Mouse (Mus musculus): ENCODE results near the gene Klhl2. TPM values are rescaled to one million over a fixed set of nuclear protein-coding genes. Genes with fewer than 3 reads are reported as not detected.

Gene Klhl2
- total and polyA plus RNA-seq, 2 experiments from 2014 or later = 5.8 to 10.5 TPM

GRCm38 (mm10) chr8:64717868-64718267 is 131.9 kb downstream of the Klhl2 start:
- no peak for ATAC-seq (ENCODE audit: insufficient read depth, low read depth)
- Histone ChIP-seq H3K4me1 (ENCODE audit: control insufficient read depth, insufficient read depth) (no peaks in the 10 kb centered on the region), H3K4me2 (ENCODE audit: low read depth, low read length) (no peak overlapping the region), H3K9me3 (replicated peaks; ENCODE audit: control insufficient read depth, low read length) (no peaks in the 10 kb centered on the region), H3K36me3 (replicated peaks; ENCODE audit: control insufficient read depth, insufficient read depth, low read length) (peaks cover 38% of the 10 kb centered on the region), H3K27ac (ENCODE audit: low read depth) (no peak overlapping the region), H3K9ac (replicated peaks; ENCODE audit: low read depth, low read length) (no peak overlapping the region), H3K4me3 (ENCODE audit: low read depth, low read length) (no peak overlapping the region), H3K27me3 (ENCODE audit: control insufficient read depth, insufficient read depth, low read length) (no peaks in the 10 kb centered on the region)
- TF ChIP-seq EP300 (IDR thresholded peaks at IDR 0.05; ENCODE audit: low read depth) = no peak
- TF ChIP-seq CTCF (IDR thresholded peaks at IDR 0.05; ENCODE audit: low read depth) = no peak
- DNase-seq (ENCODE audit: low spot score) = no peak
- 82% methylated on average over 7 of the region's 7 CpGs for WGBS

GRCm38 (mm10) chr8:64712499-64712898 is 137.3 kb downstream of the Klhl2 start:
- 89% methylated on average over 7 of the region's 7 CpGs for WGBS
- H3K4me3 ChIP-seq (ENCODE audit: low read depth, low read length) = no peak overlapping the region
- H3K4me2 ChIP-seq (ENCODE audit: low read depth, low read length) = no peak overlapping the region
- ATAC-seq (ENCODE audit: insufficient read depth, low read depth) = no peak
- H3K27me3 ChIP-seq (ENCODE audit: control insufficient read depth, insufficient read depth, low read length) = no peaks in the 10 kb centered on the region
- no peak overlapping the region for H3K27ac ChIP-seq (ENCODE audit: low read depth)
- H3K36me3 ChIP-seq (replicated peaks; ENCODE audit: control insufficient read depth, insufficient read depth, low read length) = no peaks in the 10 kb centered on the region
- H3K9ac ChIP-seq (replicated peaks; ENCODE audit: low read depth, low read length) = no peak overlapping the region
- no peak for TF ChIP-seq CTCF (IDR thresholded peaks at IDR 0.05; ENCODE audit: low read depth)
- TF ChIP-seq EP300 (IDR thresholded peaks at IDR 0.05; ENCODE audit: low read depth) = no peak
- DNase-seq (ENCODE audit: low spot score) = no peak
- no peaks in the 10 kb centered on the region for H3K9me3 ChIP-seq (replicated peaks; ENCODE audit: control insufficient read depth, low read length)
- H3K4me1 ChIP-seq (ENCODE audit: control insufficient read depth, insufficient read depth) = no peaks in the 10 kb centered on the region; the same call in 1 of the 2 replicates

GRCm38 (mm10) chr8:64711544-64711943 is 138.3 kb downstream of the Klhl2 start:
- Histone ChIP-seq H3K9me3 (replicated peaks; ENCODE audit: control insufficient read depth, low read length) (no peaks in the 10 kb centered on the region), H3K4me3 (ENCODE audit: low read depth, low read length) (no peak overlapping the region), H3K9ac (replicated peaks; ENCODE audit: low read depth, low read length) (no peak overlapping the region), H3K4me2 (ENCODE audit: low read depth, low read length) (no peak overlapping the region), H3K4me1 (ENCODE audit: control insufficient read depth, insufficient read depth) (no peaks in the 10 kb centered on the region; the same call in 1 of the 2 replicates), H3K36me3 (replicated peaks; ENCODE audit: control insufficient read depth, insufficient read depth, low read length) (no peaks in the 10 kb centered on the region), H3K27me3 (ENCODE audit: control insufficient read depth, insufficient read depth, low read length) (no peaks in the 10 kb centered on the region), H3K27ac (ENCODE audit: low read depth) (no peak overlapping the region; the same call in 1 of the 2 replicates)
- WGBS = 15% methylated on average over 1 of the region's 1 CpGs
- DNase-seq (ENCODE audit: low spot score) (no peak), ATAC-seq (ENCODE audit: insufficient read depth, low read depth) (no peak)
- TF ChIP-seq CTCF (IDR thresholded peaks at IDR 0.05; ENCODE audit: low read depth) (no peak), EP300 (IDR thresholded peaks at IDR 0.05; ENCODE audit: low read depth) (no peak)

GRCm38 (mm10) chr8:64707481-64707880 is 142.3 kb downstream of the Klhl2 start:
- Histone ChIP-seq H3K27ac (ENCODE audit: low read depth) (no peak overlapping the region), H3K27me3 (ENCODE audit: control insufficient read depth, insufficient read depth, low read length) (no peaks in the 10 kb centered on the region), H3K4me1 (ENCODE audit: control insufficient read depth, insufficient read depth) (no peaks in the 10 kb centered on the region; the same call in 1 of the 2 replicates), H3K36me3 (replicated peaks; ENCODE audit: control insufficient read depth, insufficient read depth, low read length) (no peaks in the 10 kb centered on the region), H3K9me3 (replicated peaks; ENCODE audit: control insufficient read depth, low read length) (no peaks in the 10 kb centered on the region), H3K9ac (replicated peaks; ENCODE audit: low read depth, low read length) (no peak overlapping the region), H3K4me3 (ENCODE audit: low read depth, low read length) (no peak overlapping the region), H3K4me2 (ENCODE audit: low read depth, low read length) (no peak overlapping the region)
- DNase-seq (ENCODE audit: low spot score) (no peak), ATAC-seq (ENCODE audit: insufficient read depth, low read depth) (no peak)
- no peak for TF ChIP-seq EP300 (IDR thresholded peaks at IDR 0.05; ENCODE audit: low read depth)

GRCm38 (mm10) chr8:64703191-64703590 is 146.6 kb downstream of the Klhl2 start:
- H3K9me3 ChIP-seq (replicated peaks; ENCODE audit: control insufficient read depth, low read length) = no peaks in the 10 kb centered on the region
- 66% methylated on average over 1 of the region's 1 CpGs for WGBS
- H3K9ac ChIP-seq (replicated peaks; ENCODE audit: low read depth, low read length) = no peak overlapping the region
- no peaks in the 10 kb centered on the region for H3K27me3 ChIP-seq (ENCODE audit: control insufficient read depth, insufficient read depth, low read length)
- H3K36me3 ChIP-seq (replicated peaks; ENCODE audit: control insufficient read depth, insufficient read depth, low read length) = no peaks in the 10 kb centered on the region
- no peak for ATAC-seq (ENCODE audit: insufficient read depth, low read depth)
- DNase-seq (ENCODE audit: low spot score) = no peak
- no peak overlapping the region for H3K27ac ChIP-seq (ENCODE audit: low read depth)
- no peak overlapping the region for H3K4me3 ChIP-seq (ENCODE audit: low read depth, low read length)
- no peaks in the 10 kb centered on the region for H3K4me1 ChIP-seq (ENCODE audit: control insufficient read depth, insufficient read depth)
- TF ChIP-seq CTCF (IDR thresholded peaks at IDR 0.05; ENCODE audit: low read depth) = no peak
- no peak for TF ChIP-seq EP300 (IDR thresholded peaks at IDR 0.05; ENCODE audit: low read depth)
- no peak overlapping the region for H3K4me2 ChIP-seq (ENCODE audit: low read depth, low read length)

GRCm38 (mm10) chr8:64692651-64693201 is 157.1 kb downstream of the Klhl2 start, which contains the start of gene Cpe:
Gene Cpe, minus strand, starts transcription at chr8:64693054.
- TF ChIP-seq EP300 (IDR thresholded peaks at IDR 0.05; ENCODE audit: low read depth) = no peak
- peak; percentile 79 for TF ChIP-seq CTCF (IDR thresholded peaks at IDR 0.05; ENCODE audit: low read depth)
- Histone ChIP-seq H3K36me3 (replicated peaks; ENCODE audit: control insufficient read depth, insufficient read depth, low read length) (no peaks in the 10 kb centered on the region), H3K4me2 (ENCODE audit: low read depth, low read length) (peak within 1 kb of the TSS; percentile 93), H3K9ac (replicated peaks; ENCODE audit: low read depth, low read length) (peak within 1 kb of the TSS; percentile 76), H3K27ac (ENCODE audit: low read depth) (peak within 1 kb of the TSS; percentile 83), H3K27me3 (ENCODE audit: control insufficient read depth, insufficient read depth, low read length) (no peaks in the 10 kb centered on the region), H3K4me3 (ENCODE audit: low read depth, low read length) (peak within 1 kb of the TSS; percentile 72), H3K9me3 (replicated peaks; ENCODE audit: control insufficient read depth, low read length) (no peaks in the 10 kb centered on the region), H3K4me1 (ENCODE audit: control insufficient read depth, insufficient read depth) (peaks cover 7% of the 10 kb centered on the region; the same call in 1 of the 2 replicates)
- WGBS = under 1% methylated on average over 53 of the region's 54 CpGs
- ATAC-seq (ENCODE audit: insufficient read depth, low read depth) (peak; percentile 99), DNase-seq (ENCODE audit: low spot score) (peak; percentile 83)
